Mouse (Mus musculus): Measurements from ENCODE around the gene Atoh8.

DNA sequence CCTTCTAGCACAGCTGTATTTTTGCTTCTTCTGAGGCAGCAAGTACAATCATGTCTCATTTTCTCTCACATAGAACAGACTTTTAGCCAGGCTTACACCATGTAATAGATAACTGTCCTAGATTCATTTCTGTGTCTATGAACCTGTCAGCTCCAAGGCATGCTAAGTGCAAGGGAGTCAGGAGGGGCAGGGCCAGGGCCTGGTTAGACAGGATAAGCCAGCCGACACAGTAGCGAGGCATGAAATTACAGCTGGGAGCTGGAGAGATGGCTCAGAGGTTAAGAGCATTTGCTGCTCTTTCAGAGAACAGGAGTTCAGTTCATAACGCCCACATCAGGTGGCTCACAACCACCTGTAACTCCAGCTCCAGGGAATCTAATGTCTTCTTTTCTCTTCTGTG lies 38.7 kb downstream of the Atoh8 start:
- TF ChIP-seq CTCF (IDR thresholded peaks at IDR 0.05; ENCODE audit: control insufficient read depth, insufficient read depth, insufficient read length) (no peak), MAX (IDR thresholded peaks at IDR 0.05) (no peak), MYOG (IDR thresholded peaks at IDR 0.05; ENCODE audit: control insufficient read depth, extremely low read depth, insufficient read length) (no peak)
